Mouse (Mus musculus) midbrain, embryonic 14.5 days (tissue): ENCODE measurements around the gene Mllt6. TPM values are rescaled to one million over a fixed set of nuclear protein-coding genes. Genes with fewer than 3 reads are reported as not detected.
"Not testable (repeated sequence)": the region's sequence is repeated elsewhere in the genome, so short reads cannot be mapped to it uniquely, and the experiment has no call there.

Experiments used
- ATAC-seq: fragments of 200-750 bp; cut with Nextera tagmentation; 2 replicates; pipeline ENCODE4 v1.8.0; 2017; ENCODE audit warnings: moderate number of reproducible peaks, moderate library complexity; ENCODE audit not compliant: low FRiP score, low TSS enrichment
- DNase-seq: peaks from one replicate; pipeline ENCODE4 v3.0.0-alpha.2; 2015
- H3K27ac ChIP-seq: fragments of 300-500 bp; sonication (generic); replicated peaks from 2 replicates; pipeline ENCODE4 v1.5.1; 2014; ENCODE audit warnings: mild to moderate bottlenecking, low read depth, low read length, moderate library complexity
- H3K27me3 ChIP-seq: fragments of 300-500 bp; sonication (generic); 2 replicates; pipeline ENCODE4 v1.6.1; 2014; ENCODE audit warnings: low read length, control low read depth, mixed read lengths; ENCODE audit not compliant: control insufficient read depth, insufficient read depth
- H3K36me3 ChIP-seq: fragments of 300-500 bp; sonication (generic); 2 replicates; pipeline ENCODE4 v1.6.1; 2014; ENCODE audit warnings: low read length, control low read depth; ENCODE audit not compliant: control insufficient read depth, insufficient read depth
- H3K4me1 ChIP-seq: fragments of 300-500 bp; sonication (generic); 2 replicates; pipeline ENCODE4 v1.6.1; 2014; ENCODE audit warnings: mild to moderate bottlenecking, antibody characterized with exemption, low read length, control low read depth; ENCODE audit not compliant: control insufficient read depth, insufficient read depth
- H3K4me2 ChIP-seq: fragments of 300-500 bp; sonication (generic); 2 replicates; pipeline ENCODE4 v1.6.1; 2014; ENCODE audit warnings: mild to moderate bottlenecking, low read length, moderate library complexity
- H3K4me3 ChIP-seq: fragments of 300-500 bp; sonication (generic); replicated peaks from 2 replicates; pipeline ENCODE4 v1.5.1; 2014; ENCODE audit warnings: low read depth, low read length
- H3K9ac ChIP-seq: fragments of 300-500 bp; sonication (generic); replicated peaks from 2 replicates; pipeline ENCODE4 v1.6.1; 2014; ENCODE audit warnings: mild to moderate bottlenecking, low read length, moderate library complexity
- H3K9me3 ChIP-seq: fragments of 300-500 bp; sonication (generic); 2 replicates; pipeline ENCODE4 v1.6.1; 2016; ENCODE audit warnings: low read length, control low read depth, mixed read lengths; ENCODE audit not compliant: control insufficient read depth
- WGBS: fragments of 180-500 bp; shearing (Covaris S2); extraction: QIAGEN DNeasy Blood & Tissue Kit; methylation state at CpG from one replicate; pipeline ENCODE4 v1.1.7; 2014; 5-methylcytosine and 5-hydroxymethylcytosine counted together
- polyA plus RNA-seq: library from polyadenylated mRNA; unstranded; fragments of >200 nt; fragmentation: Nextera tagmentation; extraction: Ambion mirVana; gene quantifications from 2 replicates; pipeline ENCODE4 v1.2.1, GENCODE M21; 2014

Mllt6 gene
- polyA plus RNA-seq, 1 experiment from 2014 or later = 6.2 TPM

- H3K27me3 ChIP-seq = no peaks in the 10 kb centered on the region
- no peak for DNase-seq
- H3K9me3 ChIP-seq = peaks cover 4% of the 10 kb centered on the region; the same call in 1 of the 2 replicates
- H3K9ac ChIP-seq = no peak overlapping the region
- H3K36me3 ChIP-seq = peaks cover 85% of the 10 kb centered on the region
- H3K4me3 ChIP-seq = no peak overlapping the region
- no peak overlapping the region for H3K27ac ChIP-seq
- no peak overlapping the region for H3K4me2 ChIP-seq
- WGBS = 89% methylated on average over 15 of the region's 15 CpGs
- no peak for ATAC-seq
- H3K4me1 ChIP-seq = no peaks in the 10 kb centered on the region
These were observed 55.2 kb downstream of the Mllt6 start for GRCm38 (mm10) chr11:97718281-97718860.

DNA sequence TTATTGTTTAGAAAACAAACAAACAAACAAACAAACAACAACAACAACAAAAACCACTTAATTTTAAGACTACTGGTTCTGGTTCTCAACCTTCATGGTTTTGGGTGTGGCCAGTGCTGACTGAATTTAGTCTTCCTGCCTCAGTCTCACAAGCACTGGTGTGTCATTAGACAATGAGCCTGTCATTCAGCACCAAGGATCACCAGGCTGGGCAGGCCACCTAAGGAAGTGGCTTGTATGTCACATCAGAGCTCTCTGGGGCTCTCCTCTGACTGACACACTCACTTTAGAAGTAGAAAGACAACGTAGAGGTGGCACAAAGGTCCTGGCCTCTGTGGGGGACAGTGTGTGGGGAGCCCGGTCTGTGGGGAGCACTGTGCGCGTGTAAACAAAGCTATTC is 55.8 kb downstream of the Mllt6 start:
- 92% methylated on average over 4 of the region's 4 CpGs for WGBS
- Histone ChIP-seq H3K4me3 (no peak overlapping the region), H3K27ac (no peak overlapping the region), H3K4me1 (no peaks in the 10 kb centered on the region), H3K36me3 (peaks cover 85% of the 10 kb centered on the region), H3K4me2 (no peak overlapping the region), H3K27me3 (no peaks in the 10 kb centered on the region), H3K9ac (no peak overlapping the region), H3K9me3 (peaks cover 4% of the 10 kb centered on the region; the same call in 1 of the 2 replicates)
- no peak for ATAC-seq
- DNase-seq = no peak

DNA sequence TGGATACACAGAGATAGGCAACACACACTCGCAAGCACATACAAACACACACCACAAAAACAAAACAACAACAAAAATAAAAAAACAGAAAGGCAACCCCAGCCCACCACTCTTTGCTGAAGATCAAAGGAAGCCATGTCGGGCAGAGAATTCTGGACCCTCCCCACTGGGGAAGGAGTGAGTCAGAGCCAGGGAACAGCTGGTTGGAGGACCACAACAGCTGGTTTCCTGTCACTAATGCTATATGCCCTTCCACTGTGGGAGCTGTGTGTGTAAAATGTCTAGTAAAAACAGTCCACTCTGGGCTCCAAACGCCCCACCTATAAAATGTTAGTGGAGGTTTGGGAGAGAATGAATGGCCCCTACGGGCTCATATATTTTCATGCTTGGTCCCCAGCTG is 58.1 kb downstream of the Mllt6 start:
- peaks cover 97% of the 10 kb centered on the region for H3K36me3 ChIP-seq
- H3K27me3 ChIP-seq = no peaks in the 10 kb centered on the region
- H3K9me3 ChIP-seq = peaks cover 4% of the 10 kb centered on the region; the same call in 1 of the 2 replicates
- no peak overlapping the region for H3K4me3 ChIP-seq
- H3K9ac ChIP-seq = no peak overlapping the region
- H3K4me2 ChIP-seq = no peak overlapping the region
- H3K27ac ChIP-seq = no peak overlapping the region
- 96% methylated on average over 4 of the region's 4 CpGs for WGBS
- no peaks in the 10 kb centered on the region for H3K4me1 ChIP-seq
- ATAC-seq (no peak), DNase-seq (no peak)

DNA sequence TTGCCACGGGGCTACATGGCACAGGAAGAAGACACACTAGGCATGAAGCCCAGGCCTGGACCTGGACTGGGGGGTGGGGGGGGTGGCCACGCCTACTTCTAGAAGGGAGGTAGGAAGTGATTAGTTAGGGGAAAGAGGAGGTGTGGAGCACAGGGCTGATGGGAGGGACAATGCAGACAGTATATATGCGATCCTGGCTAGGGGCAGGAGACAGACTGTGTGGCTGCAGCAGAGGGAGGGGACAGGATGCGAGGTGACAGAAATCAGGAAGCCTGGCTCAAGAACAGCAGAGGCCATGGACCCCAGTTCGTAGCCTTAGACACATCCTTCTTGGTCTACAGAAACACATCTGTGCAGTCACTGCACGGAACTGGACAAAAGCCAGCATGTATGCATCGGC is 60.5 kb downstream of the Mllt6 start:
- H3K9me3 ChIP-seq = peaks cover 4% of the 10 kb centered on the region; the same call in 1 of the 2 replicates
- ATAC-seq (no peak), DNase-seq (no peak)
- H3K27ac ChIP-seq = no peak overlapping the region
- H3K36me3 ChIP-seq = peaks cover 97% of the 10 kb centered on the region
- no peaks in the 10 kb centered on the region for H3K27me3 ChIP-seq
- no peak overlapping the region for H3K4me3 ChIP-seq
- WGBS = 94% methylated on average over 7 of the region's 7 CpGs
- no peak overlapping the region for H3K4me2 ChIP-seq
- H3K9ac ChIP-seq = no peak overlapping the region
- H3K4me1 ChIP-seq = no peaks in the 10 kb centered on the region

DNA sequence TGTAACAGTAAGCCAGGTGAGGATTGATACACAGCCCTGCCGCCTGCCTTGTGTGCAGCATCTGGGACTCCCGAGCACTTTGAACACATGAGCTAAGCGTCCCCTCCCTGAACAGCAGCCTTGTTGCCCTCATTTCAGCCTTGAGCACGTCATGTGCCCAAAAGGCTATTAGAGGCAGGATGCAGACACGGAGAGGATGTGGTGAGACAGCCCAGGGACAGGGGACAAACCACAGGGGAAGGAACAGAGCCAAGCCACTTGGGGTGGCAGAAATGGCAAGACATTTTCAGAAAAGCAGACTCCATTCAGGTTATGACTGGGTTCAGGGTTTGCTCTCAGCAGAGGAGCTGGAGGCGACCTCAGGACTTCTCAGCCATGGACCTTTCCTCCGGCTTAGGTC is 65.1 kb downstream of the Mllt6 start:
- no peaks in the 10 kb centered on the region for H3K9me3 ChIP-seq
- H3K4me2 ChIP-seq = no peak overlapping the region
- H3K27ac ChIP-seq = no peak overlapping the region
- H3K9ac ChIP-seq = no peak overlapping the region
- peaks cover 84% of the 10 kb centered on the region for H3K36me3 ChIP-seq
- WGBS = 86% methylated on average over 7 of the region's 7 CpGs
- no peak overlapping the region for H3K4me3 ChIP-seq
- no peaks in the 10 kb centered on the region for H3K4me1 ChIP-seq
- no peak for ATAC-seq
- no peaks in the 10 kb centered on the region for H3K27me3 ChIP-seq
- no peak for DNase-seq

DNA sequence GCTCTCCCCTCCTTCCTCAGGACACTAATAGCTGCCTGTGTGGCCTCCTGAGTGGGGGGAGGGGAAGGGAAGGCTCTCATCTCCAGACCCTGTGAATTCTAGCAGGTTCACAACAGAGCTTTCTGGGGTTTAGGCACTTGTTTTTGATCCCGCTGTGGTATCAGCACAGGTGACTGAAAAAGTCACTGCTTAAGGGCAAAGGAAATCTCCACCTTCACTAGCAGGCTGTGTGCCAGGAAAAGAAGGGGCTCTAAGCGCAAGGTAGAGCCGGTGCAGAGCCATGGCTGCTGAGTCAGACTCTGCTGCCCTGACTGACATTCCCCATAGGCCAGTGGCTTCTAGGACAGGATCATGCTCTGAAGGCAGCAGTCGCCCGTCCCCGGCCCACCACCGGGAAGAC is 65.5 kb downstream of the Mllt6 start:
- Histone ChIP-seq H3K9ac (no peak overlapping the region), H3K9me3 (no peaks in the 10 kb centered on the region), H3K4me3 (no peak overlapping the region), H3K4me1 (no peaks in the 10 kb centered on the region), H3K27ac (no peak overlapping the region), H3K4me2 (no peak overlapping the region), H3K27me3 (no peaks in the 10 kb centered on the region), H3K36me3 (peaks cover 81% of the 10 kb centered on the region)
- no peak for ATAC-seq
- 94% methylated on average over 7 of the region's 7 CpGs for WGBS
- no peak for DNase-seq

GRCm38 (mm10) chr11:97733689-97734088 is 70.5 kb downstream of the Mllt6 start:
- Histone ChIP-seq H3K36me3 (peaks cover 33% of the 10 kb centered on the region), H3K9me3 (no peaks in the 10 kb centered on the region), H3K9ac (no peak overlapping the region), H3K27ac (no peak overlapping the region), H3K4me2 (no peak overlapping the region), H3K4me1 (no peaks in the 10 kb centered on the region), H3K4me3 (no peak overlapping the region), H3K27me3 (no peaks in the 10 kb centered on the region)
- WGBS = 73% methylated on average over 10 of the region's 10 CpGs
- ATAC-seq (no peak), DNase-seq (no peak)

DNA sequence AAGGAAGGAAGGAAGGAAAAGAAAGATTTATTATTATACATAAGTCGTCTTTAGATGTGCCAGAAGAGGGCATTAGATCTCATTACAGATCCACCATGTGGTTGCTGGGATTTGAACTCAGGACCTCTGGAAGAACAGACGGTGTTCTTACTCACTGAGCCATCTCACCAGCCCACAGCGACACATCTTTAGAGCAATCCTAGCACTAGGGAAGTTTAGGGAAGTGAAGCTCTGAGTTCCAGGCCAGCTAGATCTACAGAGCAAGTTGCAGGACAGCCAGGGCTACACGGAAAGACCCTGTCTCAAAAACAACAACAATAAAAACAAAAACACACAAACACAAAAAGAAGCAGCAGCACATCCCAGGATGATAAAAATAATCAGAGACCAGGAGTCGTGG is 71.6 kb downstream of the Mllt6 start:
- 93% methylated on average over 5 of the region's 5 CpGs for WGBS

More for the DNA sequence above, 71.6 kb downstream of the Mllt6 start:
- not testable (repeated sequence) for H3K9me3 ChIP-seq, H3K4me1 ChIP-seq, H3K4me2 ChIP-seq, ATAC-seq, H3K4me3 ChIP-seq, H3K27ac ChIP-seq, DNase-seq, H3K9ac ChIP-seq, H3K27me3 ChIP-seq
- peaks cover 23% of the 10 kb centered on the region for H3K36me3 ChIP-seq
